Mouse (Mus musculus) hindlimb bud, embryonic 11.5 days (tissue): ENCODE measurements around the gene Dennd2d.

Source experiments
- DNase-seq: peaks from one replicate; pipeline ENCODE4 v3.0.0-alpha.2; 2012; ENCODE audit warnings: low read depth, low spot score; ENCODE audit errors: extremely low spot score

Dennd2d gene

DNA sequence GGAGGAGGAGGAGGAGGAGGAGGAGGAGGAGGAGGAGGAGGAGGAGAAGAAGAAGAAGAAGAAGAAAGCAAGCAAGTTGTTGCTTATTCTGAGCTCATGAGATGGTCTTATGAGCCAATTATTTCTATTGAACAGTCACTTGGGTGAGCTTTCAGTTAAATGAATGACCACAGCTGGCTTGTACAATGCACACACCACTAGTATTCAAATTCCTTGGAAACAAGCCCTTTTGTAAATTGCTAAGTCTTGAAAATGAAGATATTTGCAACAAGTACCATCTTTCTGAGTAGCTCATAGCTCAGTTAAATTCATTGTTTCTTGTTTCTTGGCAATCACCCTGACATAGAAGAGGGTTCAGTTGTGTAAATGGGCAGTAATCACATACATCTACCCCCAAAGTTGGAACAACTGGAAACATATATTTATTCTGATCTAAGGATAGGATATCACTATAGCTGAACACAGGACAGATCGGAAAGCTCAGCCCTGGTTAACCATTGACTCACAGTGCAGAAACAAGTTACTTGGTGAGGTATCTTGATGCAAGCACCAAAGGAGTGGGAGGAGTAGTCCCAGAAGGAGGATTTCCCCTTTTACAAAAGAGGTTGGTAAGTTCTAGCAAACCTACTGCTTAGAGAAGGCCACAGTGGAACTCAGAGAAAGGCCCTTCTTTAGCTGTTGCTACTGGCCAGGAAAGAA lies 13.3 kb downstream of the Dennd2d start:
- DNase-seq: no peak

- no peak for DNase-seq
These were observed 14.0 kb downstream of the Dennd2d start for GRCm38 (mm10) chr3:106496045-106496721.

DNA sequence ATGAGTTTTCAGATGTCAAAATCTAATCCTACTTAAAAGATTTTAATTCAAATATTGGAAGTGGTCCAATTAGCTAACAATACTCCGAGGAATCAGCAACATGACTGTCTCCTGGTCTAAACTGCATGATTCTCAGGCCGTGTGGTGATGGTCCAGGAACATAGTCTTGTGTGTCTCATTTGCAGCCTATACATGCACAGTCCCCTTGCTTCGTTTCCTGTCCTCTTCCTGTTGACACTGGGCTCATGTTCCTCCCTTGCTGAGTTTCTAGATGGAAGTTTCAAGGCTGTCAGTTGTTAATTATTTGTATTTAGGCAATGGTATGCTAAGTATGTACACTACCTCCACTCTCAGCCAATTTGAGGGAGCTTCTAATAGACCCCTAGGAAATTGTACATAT lies 14.8 kb downstream of the Dennd2d start:
- no peak for DNase-seq

- no peak for DNase-seq
These were observed 18.3 kb downstream of the Dennd2d start for GRCm38 (mm10) chr3:106500510-106500909.

- no peak for DNase-seq
These were observed 20.7 kb downstream of the Dennd2d start for GRCm38 (mm10) chr3:106502892-106503291.

GRCm38 (mm10) chr3:106510669-106511068 lies 28.5 kb downstream of the Dennd2d start:
- no peak for DNase-seq

DNA sequence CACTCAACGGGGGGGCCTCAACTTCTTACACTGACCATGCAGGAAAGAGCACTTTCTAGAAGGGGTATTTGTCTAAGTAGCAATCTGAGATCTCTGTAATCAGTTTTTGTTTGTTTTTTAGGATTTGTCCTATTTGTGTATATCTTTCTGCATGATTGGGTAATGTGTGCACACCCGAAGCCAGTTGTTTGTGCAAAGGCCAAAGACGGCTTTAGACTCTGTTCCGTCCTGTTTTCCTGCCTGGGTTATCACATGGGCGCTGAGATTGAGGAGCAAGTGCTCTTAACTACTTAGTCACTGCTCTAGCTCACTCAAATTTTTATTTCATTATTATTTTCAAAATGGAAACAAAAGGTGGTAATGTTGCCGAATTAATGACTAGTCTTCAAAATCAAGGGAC lies 32.8 kb downstream of the Dennd2d start:
- DNase-seq: no peak

GRCm38 (mm10) chr3:106522730-106523129 lies 40.5 kb downstream of the Dennd2d start:
- DNase-seq: no peak

- DNase-seq: no peak
These were observed 44.2 kb downstream of the Dennd2d start for GRCm38 (mm10) chr3:106526411-106526810.

GRCm38 (mm10) chr3:106528032-106528431 lies 45.8 kb downstream of the Dennd2d start:
- no peak for DNase-seq

GRCm38 (mm10) chr3:106533277-106533676 lies 51.1 kb downstream of the Dennd2d start:
- no peak for DNase-seq

DNA sequence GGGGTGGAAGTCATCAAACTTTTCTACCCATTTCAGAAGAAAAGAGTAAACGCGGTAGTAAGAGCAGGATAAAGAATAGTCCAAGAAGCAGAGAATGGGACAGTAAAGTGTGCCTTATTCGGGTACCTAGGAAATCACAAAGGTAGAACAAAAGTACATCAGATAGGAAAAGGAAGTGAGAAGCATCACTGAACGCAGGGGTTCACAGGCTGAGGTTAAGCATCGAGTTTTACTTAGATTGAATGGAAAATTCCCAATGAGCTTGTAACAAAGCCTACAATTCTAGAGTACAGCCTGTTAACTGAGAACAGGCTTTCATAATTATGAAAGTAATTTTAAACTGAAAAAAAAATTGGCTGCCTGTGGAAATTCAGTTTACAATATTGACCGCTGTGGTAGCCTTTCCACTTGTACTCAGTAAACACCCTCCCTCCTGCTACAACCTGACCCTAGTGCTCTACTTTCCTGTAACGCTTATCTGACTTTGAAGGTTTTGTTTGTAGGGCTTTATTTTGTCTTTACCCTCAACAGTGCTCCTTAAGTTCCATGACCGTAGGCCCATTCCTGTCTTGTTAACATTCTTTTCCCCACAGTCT lies 62.6 kb downstream of the Dennd2d start:
- DNase-seq: no peak

- DNase-seq: peak; percentile 89
These were observed 65.1 kb downstream of the Dennd2d start, which contains the start of the genes Dram2 and Cept1 for GRCm38 (mm10) chr3:106547171-106547923. Dram2 (plus strand) TSS chr3:106547798. Cept1 (minus strand) TSS chr3:106547802.

DNA sequence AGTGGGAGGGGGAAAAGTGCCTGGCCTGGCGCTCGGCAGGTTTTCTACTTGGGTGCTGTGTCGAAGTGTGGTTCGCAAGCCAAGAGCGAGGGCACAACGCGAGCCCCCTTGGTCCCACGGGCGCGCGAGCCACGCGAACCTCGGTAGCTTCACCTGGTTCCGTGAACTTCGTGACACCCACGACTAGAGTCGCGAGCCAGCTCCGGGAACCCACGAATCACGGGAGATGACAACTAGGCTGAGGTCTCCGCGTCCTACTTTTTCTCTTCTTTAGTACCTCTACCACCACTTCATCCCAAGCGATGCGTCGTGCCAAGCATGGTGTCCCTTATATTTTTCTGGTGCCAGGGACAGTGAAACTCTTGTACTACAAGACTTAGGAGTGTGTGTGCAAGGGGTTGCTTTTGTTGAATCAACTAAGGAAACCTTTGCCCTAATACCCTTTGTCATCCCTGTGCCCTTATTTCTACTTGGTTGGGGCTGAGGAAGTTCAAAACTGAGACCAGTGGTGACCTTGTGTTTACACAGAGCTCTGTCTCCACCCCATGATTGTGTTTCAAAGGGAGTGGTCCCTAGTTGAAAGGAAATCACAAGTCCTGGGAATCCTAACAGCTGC lies 65.8 kb downstream of the Dennd2d start:
- DNase-seq: peak; percentile 16

GRCm38 (mm10) chr3:106548971-106549370 lies 66.8 kb downstream of the Dennd2d start:
- DNase-seq: no peak
